Mouse (Mus musculus) heart, postnatal 10 days (tissue): Measurements from ENCODE around the gene Msrb3. TPM values are rescaled to one million over a fixed set of nuclear protein-coding genes. Genes with fewer than 3 reads are reported as not detected.
"Not testable (repeated sequence)": the region's sequence is repeated elsewhere in the genome, so short reads cannot be mapped to it uniquely, and the experiment has no call there.

Source experiments
- DNase-seq, 2 experiments: peaks; one replicate each; pipeline ENCODE4 v3.0.0; 2021
- intact Hi-C: fragments of 180-260 bp; cut with DNase I; formaldehyde crosslinking; loops from one replicate; pipeline ENCODE4 v1.15.1; 2025
- total RNA-seq, 2 experiments: library from RNA; stranded (reverse); gene quantifications; 2 replicates each; pipeline ENCODE4 v1.2.3; 2021

The Msrb3 gene
- total RNA-seq, 2 experiments from 2014 or later = 131 to 148 TPM

GRCm38 (mm10) chr10:120760679-120761078, 138.2 kb downstream of the Msrb3 start:
- intact Hi-C loops = no loop called here
- no peak for DNase-seq

DNA sequence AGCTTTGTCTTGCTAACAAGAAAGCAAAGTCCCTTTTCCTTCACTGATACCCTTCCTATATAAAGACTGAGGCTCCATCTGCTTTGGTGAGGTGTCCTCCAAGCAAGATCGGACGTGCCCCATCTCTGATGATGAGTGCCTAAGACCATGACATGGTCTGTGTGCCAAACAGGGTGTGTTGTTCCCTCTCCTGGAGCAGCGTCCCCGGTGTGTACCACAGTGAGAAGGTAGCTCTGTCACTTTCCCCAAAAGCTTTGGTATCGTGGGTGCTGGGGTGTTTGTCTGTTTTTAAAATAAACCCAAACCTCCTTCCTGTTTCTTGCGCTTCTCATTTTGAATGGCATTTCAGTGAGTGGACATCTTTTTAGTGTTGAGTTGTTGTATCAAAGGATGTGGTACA, 139.0 kb downstream of the Msrb3 start:
- intact Hi-C loops = no loop called here

DNA sequence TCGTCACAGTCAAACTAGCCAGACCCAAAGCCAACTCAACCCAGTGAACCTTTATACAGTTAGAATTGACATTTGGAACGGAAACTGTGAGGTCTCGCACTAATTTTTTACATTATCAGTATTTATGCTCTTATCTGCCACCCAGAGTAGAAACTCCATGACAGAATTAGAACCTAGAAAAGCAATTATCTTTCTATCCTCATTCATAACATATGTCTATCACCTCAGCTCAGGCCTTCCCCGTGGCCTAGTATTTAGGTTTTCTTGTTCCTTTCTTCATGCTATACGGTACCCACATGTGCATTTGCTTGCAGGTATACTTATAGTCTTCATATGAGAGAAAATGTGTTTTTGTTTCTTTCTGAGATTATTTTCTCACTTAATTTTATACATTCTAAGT, 146.4 kb downstream of the Msrb3 start:
- intact Hi-C loops = no loop called here
- DNase-seq = no peak

More for the DNA sequence above, 139.0 kb downstream of the Msrb3 start:
- DNase-seq = no peak

- DNase-seq = peak; percentile 71 to 73
- intact Hi-C loops = no loop called here
Observed at GRCm38 (mm10) chr10:120751821-120752261, 147.1 kb downstream of the Msrb3 start.

DNA sequence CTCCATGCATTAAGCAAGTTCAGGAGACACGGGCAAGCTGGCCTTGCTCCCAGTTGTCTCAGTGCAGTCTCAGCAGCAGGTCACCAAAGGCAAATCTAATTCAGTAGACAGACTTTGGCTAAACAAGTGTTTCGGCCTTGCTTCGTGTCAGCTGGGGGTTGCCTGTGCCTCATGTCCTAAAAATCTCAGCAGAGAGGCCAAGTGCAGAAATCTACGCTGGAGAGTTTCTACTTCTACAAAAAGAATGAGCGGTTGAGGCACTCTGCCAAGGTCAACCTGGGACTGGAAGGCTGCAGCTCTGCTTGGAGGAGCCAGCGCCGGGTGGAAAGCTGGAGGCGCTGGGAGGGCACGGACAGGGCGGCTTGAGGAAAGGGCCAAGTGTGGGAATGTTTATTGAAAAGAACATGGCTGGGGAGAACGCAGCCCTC, 147.6 kb downstream of the Msrb3 start:
- peak; percentile 87 to 88 for DNase-seq
- intact Hi-C loops = no loop called here

GRCm38 (mm10) chr10:120749556-120749955, 149.3 kb downstream of the Msrb3 start:
- intact Hi-C loops, DNase-seq: not testable (repeated sequence)

DNA sequence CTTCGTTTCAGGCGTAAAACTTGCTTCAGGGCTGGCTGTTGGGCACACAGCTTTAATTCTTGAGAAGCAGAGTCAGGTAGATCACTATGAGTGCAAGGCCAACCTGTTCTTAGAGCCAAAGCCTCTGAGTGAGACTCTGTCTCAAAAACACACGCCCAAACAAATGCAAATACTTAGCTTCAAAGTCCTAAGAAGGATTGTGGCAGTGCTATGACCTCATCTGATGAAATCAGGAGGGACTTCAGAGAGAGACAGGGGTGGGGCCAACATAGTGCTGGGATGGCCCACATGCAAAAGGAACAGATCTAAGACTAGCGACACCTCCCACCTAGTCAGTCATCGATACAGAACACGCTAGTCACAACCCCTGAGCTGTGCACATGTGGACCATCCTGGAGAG, 150.7 kb downstream of the Msrb3 start:
- intact Hi-C loops = no loop called here
- no peak for DNase-seq

DNA sequence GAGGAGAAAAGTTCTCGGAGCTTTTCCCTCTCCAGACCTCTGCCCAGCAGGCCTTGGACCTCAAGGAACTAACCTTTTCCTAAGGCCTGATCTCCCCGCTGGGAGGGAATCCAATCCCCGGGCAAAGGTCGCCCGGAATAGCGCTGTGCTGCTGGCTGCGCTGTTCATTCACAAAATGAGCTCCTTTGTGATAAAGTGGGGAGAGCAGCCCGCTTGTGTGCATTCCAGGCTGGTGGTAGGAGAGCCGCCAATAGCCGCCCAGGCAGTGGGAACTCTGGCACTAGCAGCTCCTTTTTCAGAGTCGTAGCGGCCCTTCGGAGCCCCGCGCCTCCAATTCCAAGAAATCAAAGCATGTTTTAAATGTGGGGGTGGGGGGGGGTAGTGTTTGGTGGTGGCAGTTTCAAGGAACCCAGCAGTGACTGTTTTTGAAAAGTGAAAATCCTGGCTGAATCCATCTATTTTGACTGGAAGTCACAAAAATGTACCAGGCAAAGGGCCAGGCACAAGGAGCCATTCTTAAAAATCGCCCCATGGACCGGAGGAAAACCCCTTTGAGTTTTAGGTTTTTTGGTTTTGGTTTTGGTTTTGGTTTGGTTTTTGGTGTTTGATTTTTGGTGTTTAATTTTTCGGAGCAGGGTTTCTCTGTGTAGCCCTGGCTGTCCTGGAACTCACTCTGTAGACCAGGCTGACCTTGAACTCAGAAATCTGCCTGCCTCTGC, 153.6 kb downstream of the Msrb3 start:
- intact Hi-C loops = no loop called here
- DNase-seq = peak; percentile 75 to 76

- intact Hi-C loops = no loop called here
- DNase-seq = no peak
Observed at GRCm38 (mm10) chr10:120744441-120745137, 154.3 kb downstream of the Msrb3 start.

GRCm38 (mm10) chr10:120736508-120737069, 162.3 kb downstream of the Msrb3 start:
- DNase-seq = no peak
- intact Hi-C loops = no loop called here

- intact Hi-C loops = no loop called here
- no peak for DNase-seq
Observed at GRCm38 (mm10) chr10:120735722-120736507, 163.0 kb downstream of the Msrb3 start.

DNA sequence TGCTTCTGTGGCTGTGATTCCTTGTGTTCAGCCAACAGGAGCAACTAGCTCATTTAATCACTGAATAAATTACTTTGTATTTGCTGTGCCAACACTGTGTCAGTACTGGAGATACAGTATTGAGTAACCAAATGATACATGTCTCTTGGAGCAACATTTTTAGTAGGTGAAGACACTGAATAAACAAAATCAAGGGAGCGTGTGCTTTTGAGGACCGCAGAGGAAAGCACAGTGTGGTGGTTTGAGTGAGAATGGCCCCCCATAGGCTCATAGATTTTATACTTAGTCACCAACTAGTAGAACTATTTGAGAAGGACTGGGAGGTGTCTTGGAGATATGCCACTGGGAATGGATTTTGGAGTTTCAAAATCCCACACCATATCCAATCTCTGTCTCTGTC, 164.5 kb downstream of the Msrb3 start:
- no peak for DNase-seq
- intact Hi-C loops = no loop called here

Other genes with a start within 250 kb of the Msrb3 start
- 10 to 100 TPM; 15.1 to 16.5 TPM for gene Lemd3, start 80.2 kb upstream of the Msrb3 start, total RNA-seq
- gene Wif1, start 134.9 kb upstream of the Msrb3 start, total RNA-seq = 1 to 10 TPM; 4.0 to 4.5 TPM